Mouse (Mus musculus): ENCODE measurements around the gene Tcf7l2.

Gene Tcf7l2

DNA sequence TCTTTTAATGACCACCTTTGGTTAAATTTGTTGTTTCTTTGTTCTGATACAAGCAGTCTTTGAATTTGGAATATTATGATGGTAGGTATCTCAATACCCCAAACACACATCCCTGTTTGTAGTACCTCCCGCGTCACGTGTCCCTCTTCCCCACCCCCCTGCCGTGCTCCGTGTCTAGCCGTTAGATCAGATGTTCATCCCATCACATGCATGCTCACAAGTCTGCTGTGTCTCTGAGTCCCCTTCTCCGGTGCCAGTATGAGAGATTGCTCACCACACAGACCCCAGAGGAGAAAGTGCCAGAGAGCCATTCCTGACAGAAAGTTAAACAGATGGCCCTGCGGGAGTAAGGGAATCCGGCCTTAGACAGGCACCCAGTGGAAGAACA, 186.0 kb downstream of the Tcf7l2 start:
- in situ Hi-C loops (cut with MboI; ENCODE audit: unreplicated experiment in 2 of 2): no loop called here

DNA sequence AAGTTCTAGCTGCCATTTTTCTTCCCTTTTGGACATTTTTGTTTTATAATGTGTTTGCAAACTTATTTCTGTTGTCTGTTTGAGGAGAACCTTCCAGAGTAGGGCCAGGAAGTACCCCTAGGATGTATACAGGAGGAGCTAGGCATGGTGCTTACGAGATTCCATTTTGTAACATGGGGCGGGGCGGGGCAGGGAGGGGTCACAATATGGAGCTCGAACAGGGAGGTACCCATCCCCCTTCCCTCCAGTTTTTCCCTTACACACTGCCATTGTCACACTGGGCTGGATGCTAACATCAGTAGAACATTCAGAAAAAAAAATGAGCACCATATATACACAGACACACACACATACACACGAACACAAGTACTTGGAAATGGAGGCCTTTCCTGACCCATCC, 187.1 kb downstream of the Tcf7l2 start:
- in situ Hi-C loops (cut with MboI; ENCODE audit: unreplicated experiment in 2 of 2): no loop called here

- in situ Hi-C loops (cut with MboI; ENCODE audit: unreplicated experiment in 2 of 2): no loop called here
These were observed 190.0 kb downstream of the Tcf7l2 start for GRCm38 (mm10) chr19:55931642-55932041.

DNA sequence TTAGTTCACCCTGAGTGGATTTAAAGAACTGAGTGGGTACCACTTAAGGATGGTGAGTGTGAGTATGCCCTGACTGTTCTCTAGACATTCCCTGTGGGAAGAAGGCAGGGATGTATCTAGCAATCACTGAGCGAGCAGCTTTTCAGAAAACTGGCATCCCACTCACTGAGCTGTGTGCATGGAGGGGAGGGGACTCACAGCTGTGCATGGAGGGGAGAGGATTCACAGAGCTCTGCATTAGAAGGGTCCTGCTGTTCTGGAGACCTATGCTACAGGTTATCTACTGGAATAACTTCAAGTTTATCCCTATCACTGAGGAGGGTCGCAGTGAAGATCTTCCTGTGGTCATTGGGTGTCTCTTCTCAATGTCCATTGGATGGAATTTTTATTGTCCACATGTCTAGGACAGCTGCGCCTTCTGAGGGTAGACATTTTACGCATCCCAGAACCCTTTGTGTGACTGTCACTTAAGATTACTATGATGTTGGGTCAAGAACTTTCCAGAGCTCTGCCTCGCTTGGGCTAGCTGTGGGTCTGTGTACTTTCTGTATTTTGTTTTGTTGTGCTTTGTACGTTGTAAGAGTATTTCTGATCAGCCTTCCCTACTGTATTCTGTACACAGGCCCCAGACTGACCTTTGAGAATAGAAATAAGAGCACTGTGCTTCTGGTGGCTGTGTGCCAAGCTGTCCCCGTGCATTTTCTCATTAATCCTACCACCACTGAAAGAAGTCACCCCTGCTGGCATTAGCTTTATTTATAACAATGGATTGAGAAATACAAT, 192.5 kb downstream of the Tcf7l2 start:
- in situ Hi-C loops (cut with MboI; ENCODE audit: unreplicated experiment in 2 of 2): no loop called here

DNA sequence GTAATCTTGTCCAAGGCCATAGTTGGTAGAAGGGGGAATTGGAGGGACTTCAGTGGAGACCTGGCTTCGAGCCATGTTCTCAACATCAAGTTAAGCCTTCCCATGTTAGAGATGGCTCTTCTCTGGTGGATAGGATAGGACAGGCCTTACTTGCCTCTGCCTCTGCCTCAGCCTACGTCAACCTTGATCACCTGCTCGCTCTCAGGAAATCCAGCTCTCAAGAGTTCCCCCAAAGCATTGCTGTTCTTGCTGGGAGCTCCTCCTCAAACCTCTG, 193.0 kb downstream of the Tcf7l2 start:
- in situ Hi-C loops (cut with MboI; ENCODE audit: unreplicated experiment in 2 of 2): no loop called here

DNA sequence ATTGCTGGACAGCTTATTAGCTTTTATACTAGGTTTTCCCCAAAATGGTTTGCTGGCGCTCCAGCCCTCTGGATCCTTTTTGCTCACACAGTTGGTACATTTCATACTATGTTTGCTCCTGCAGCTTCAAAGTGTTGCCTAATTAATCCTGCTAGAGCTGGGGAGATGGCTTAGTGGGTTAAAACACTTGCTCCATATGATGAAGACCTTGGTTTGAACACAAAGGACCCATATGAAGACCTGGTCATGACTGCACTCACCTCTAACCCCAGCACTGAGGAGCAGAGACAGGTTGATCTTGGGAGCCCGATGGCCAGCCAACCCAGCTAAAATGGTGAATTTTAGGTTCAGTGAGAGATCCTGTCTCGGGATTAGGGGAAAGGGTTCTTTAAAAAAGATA, 195.4 kb downstream of the Tcf7l2 start:
- in situ Hi-C loops (cut with MboI; ENCODE audit: unreplicated experiment in 2 of 2): no loop called here

- in situ Hi-C loops (cut with MboI; ENCODE audit: unreplicated experiment in 2 of 2): no loop called here
These were observed 196.8 kb downstream of the Tcf7l2 start for GRCm38 (mm10) chr19:55938254-55939046.

- in situ Hi-C loops (cut with MboI; ENCODE audit: unreplicated experiment in 2 of 2): no loop called here
These were observed 197.5 kb downstream of the Tcf7l2 start for GRCm38 (mm10) chr19:55939090-55939489.

DNA sequence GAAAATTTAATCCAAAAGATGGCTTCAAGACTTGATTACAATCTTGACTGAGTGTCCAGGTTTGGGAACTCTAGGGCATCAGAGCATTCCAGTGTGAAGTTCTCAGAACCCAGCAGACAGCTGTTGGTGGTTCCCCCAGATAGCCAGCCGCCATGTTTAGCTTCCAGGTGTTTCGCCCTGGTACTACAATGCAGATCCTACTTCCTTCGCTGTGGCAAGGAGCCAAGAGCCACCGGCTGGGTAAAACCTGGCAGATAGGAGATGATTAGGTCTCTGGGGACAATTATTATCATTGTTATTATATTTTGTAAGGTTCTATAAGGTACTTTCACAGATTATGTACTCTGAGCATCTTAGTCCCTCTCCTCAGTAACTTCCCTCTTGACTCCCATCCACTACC, 198.1 kb downstream of the Tcf7l2 start:
- in situ Hi-C loops (cut with MboI; ENCODE audit: unreplicated experiment in 2 of 2): no loop called here

GRCm38 (mm10) chr19:55940538-55941252, 199.1 kb downstream of the Tcf7l2 start:
- in situ Hi-C loops (cut with MboI; ENCODE audit: unreplicated experiment in 2 of 2): no loop called here

GRCm38 (mm10) chr19:55941253-55942125, 199.9 kb downstream of the Tcf7l2 start:
- in situ Hi-C loops (cut with MboI; ENCODE audit: unreplicated experiment in 2 of 2): no loop called here

GRCm38 (mm10) chr19:55951397-55951796, 209.8 kb downstream of the Tcf7l2 start:
- in situ Hi-C loops (cut with MboI; ENCODE audit: unreplicated experiment in 2 of 2): no loop called here

DNA sequence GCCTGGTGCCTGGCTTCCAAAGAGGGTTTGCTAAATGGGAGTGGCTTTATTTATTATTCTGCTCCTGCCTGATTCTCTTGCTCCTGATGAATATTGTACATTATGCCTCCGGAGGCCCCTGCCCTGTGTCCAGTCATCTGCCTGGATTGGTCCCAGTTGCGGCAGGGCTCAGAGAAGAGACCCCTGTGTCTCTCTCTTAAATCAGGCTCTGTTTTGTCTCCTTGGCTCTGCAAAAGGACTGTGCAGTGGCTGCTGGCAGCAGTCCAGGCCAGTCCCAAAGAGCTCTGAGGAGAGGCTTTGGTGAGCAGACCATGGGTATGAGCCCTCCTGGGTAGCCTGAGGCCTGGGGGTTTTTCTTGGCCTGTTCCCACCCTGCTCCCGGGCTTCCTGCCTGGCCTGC, 211.6 kb downstream of the Tcf7l2 start:
- in situ Hi-C loops (cut with MboI; ENCODE audit: unreplicated experiment in 2 of 2): no loop called here

DNA sequence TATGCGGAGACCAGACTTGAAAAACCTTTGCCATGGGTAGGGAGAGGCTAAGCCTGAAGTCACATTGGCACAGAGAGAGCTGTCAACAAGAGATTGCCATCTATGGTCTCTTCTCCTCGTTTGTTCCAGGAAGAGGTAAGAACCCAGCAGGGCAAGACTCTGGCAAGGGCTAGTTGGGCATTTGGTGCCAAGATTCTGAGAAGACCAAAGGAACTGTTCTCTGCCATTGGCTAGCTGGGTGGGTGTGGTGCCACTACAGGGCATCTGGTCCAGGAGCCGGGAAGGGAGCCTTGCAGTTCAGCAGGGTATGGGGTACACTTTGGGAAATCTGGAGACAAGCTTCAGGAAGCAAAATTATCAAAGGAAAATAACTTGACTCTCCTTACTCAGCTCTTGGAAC, 213.5 kb downstream of the Tcf7l2 start:
- in situ Hi-C loops (cut with MboI; ENCODE audit: unreplicated experiment in 2 of 2): no loop called here

DNA sequence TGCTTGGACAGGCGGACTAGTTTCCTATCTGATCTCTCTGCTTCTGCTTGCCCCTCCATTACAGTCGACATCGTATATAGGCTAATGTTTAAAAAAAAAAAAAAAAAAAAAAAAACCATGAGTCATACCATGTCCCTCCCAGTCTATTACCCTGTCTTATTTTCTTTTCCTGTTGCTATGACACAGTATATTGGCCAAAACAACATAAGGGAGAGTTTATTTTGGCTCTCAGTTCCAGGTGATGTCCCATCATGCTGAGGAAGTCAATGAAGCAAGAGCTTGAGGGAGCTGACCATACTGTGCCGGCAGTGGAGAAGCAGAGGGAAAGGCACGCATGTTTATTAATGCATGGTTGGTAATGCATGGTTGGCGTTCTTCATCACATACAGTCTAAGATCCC, 215.1 kb downstream of the Tcf7l2 start:
- in situ Hi-C loops (cut with MboI; ENCODE audit: unreplicated experiment in 2 of 2): no loop called here

GRCm38 (mm10) chr19:55964421-55964820, 222.8 kb downstream of the Tcf7l2 start:
- in situ Hi-C loops (cut with MboI; ENCODE audit: unreplicated experiment in 2 of 2): no loop called here

GRCm38 (mm10) chr19:55966066-55966465, 224.4 kb downstream of the Tcf7l2 start:
- in situ Hi-C loops (cut with MboI; ENCODE audit: unreplicated experiment in 2 of 2): no loop called here

DNA sequence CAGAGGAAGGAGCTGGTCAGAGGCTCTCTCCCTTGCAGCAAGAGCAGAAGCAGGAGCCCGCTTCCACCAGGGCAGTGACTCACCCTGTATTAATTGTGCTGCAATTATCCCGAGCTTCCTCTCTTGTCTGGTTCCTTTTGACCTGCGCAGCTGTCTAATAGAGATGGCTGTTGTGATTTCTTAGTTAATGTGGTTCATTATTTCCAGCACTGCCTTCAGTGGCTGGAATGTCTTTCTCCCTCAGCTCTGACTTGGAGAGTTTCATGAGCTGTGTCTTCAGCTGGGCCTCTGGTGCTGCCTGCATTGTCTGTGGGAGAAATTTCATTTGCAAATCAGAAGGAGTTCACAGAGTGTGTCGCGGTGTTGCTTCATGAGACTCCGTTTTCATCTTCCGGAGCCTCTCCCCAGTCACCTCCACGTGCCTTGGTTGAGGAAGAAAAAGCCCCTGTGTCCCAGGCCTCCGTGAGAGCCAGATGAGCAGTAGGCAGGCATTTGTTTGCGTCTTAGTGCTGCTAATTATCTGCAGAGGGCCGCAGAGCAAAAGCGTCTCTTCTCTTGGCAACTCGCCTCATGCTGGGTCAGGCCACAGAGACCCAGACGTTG, 228.4 kb downstream of the Tcf7l2 start:
- in situ Hi-C loops (cut with MboI; ENCODE audit: unreplicated experiment in 2 of 2): no loop called here

DNA sequence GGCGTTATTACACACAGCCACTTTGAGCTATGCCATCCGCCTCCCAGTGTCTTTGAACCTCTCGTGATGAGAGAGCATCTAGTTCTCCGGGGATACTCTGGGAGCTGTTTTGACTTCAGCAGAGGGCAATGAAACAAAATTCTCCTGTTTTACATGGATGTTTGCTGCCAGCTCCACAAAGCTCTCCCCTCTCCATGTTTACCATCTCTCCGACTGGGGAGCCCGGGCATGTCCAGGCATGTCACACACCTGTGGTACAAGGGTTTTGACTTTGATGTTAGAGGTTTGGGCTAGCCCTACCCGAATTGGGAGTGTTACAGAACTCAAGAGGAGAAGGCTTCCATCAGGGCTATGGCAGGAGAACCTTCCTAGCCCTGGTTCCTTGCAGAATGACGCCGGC, 234.5 kb downstream of the Tcf7l2 start:
- in situ Hi-C loops (cut with MboI; ENCODE audit: unreplicated experiment in 2 of 2): no loop called here
